Mouse (Mus musculus) small intestine, adult 2 months (tissue): ENCODE results near the gene Eid2. TPM values are rescaled to one million over a fixed set of nuclear protein-coding genes. Genes with fewer than 3 reads are reported as not detected.

Experiments
- H3K27ac ChIP-seq: fragments of 200-500 bp; 2 replicates; pipeline ENCODE4 v1.5.1; 2012; ENCODE audit warnings: low read depth, low read length, control low read depth, inconsistent platforms; ENCODE audit not compliant: insufficient read depth
- H3K27me3 ChIP-seq: fragments of 200-500 bp; 2 replicates; pipeline ENCODE4 v1.6.1; 2012; ENCODE audit warnings: mild to moderate bottlenecking, moderate library complexity, low read length, inconsistent platforms; ENCODE audit not compliant: control insufficient read depth, insufficient read depth
- H3K36me3 ChIP-seq: fragments of 200-500 bp; 2 replicates; pipeline ENCODE4 v1.6.1; 2012; ENCODE audit warnings: mild to moderate bottlenecking, low read length, control low read depth, inconsistent platforms; ENCODE audit not compliant: control insufficient read depth, insufficient read depth
- H3K4me1 ChIP-seq: fragments of 200-500 bp; 2 replicates; pipeline ENCODE4 v1.6.1; 2012; ENCODE audit warnings: low read length, inconsistent platforms, mixed read lengths; ENCODE audit not compliant: control insufficient read depth, insufficient read depth, insufficient read length
- H3K4me3 ChIP-seq: fragments of 200-500 bp; 2 replicates; pipeline ENCODE4 v1.5.1; 2012; ENCODE audit warnings: low read depth, mild to moderate bottlenecking, control low read depth, inconsistent platforms, low read length, moderate library complexity
- CTCF ChIP-seq: fragments of 200-500 bp; IDR thresholded peaks from 2 replicates; pipeline ENCODE4 v1.5.1; 2012; ENCODE audit warnings: low read depth, mild to moderate bottlenecking, control low read depth, inconsistent platforms, low read length, moderate library complexity, mixed read lengths; ENCODE audit not compliant: insufficient replicate concordance, insufficient read length; ENCODE audit errors: extremely low read depth
- POLR2A ChIP-seq: fragments of 200-500 bp; IDR thresholded peaks from 2 replicates; pipeline ENCODE4 v1.6.1; 2012; ENCODE audit warnings: low read depth, mild to moderate bottlenecking, control low read depth, inconsistent platforms, low read length, moderate library complexity
- WGBS: fragments of 180-500 bp; shearing (Covaris S2); methylation state at CpG from one replicate; pipeline ENCODE4 v1.1.7; 2018; 5-methylcytosine and 5-hydroxymethylcytosine counted together
- polyA plus RNA-seq: library from polyadenylated mRNA; depleted of rRNA; stranded (reverse); fragments of >200 nt; gene quantifications from 2 replicates; pipeline ENCODE4 v1.2.3, GENCODE M21; 2012

The Eid2 gene
- polyA plus RNA-seq, 1 experiment = 2.3 TPM

- TF ChIP-seq POLR2A = no peak
- 95% methylated on average over 12 of the region's 12 CpGs for WGBS
- H3K27me3 ChIP-seq = peaks cover 5% of the 10 kb centered on the region
- H3K27ac ChIP-seq = no peak overlapping the region
- H3K36me3 ChIP-seq = no peaks in the 10 kb centered on the region
- H3K4me1 ChIP-seq = peaks cover 4% of the 10 kb centered on the region; the same call in 1 of the 2 replicates
- no peak overlapping the region for H3K4me3 ChIP-seq
Observed at GRCm38 (mm10) chr7:28269355-28269754, 1.7 kb downstream of the Eid2 start.

GRCm38 (mm10) chr7:28271761-28272160 is 4.1 kb downstream of the Eid2 start:
- peaks cover 5% of the 10 kb centered on the region for H3K27me3 ChIP-seq
- H3K27ac ChIP-seq = no peak overlapping the region
- WGBS = 64% methylated on average over 3 of the region's 3 CpGs
- no peak overlapping the region for H3K4me3 ChIP-seq
- TF ChIP-seq CTCF (no peak), POLR2A (no peak)
- H3K36me3 ChIP-seq = no peaks in the 10 kb centered on the region
- H3K4me1 ChIP-seq = peaks cover 4% of the 10 kb centered on the region; the same call in 1 of the 2 replicates

- 52% methylated on average over 8 of the region's 8 CpGs for WGBS
- no peaks in the 10 kb centered on the region for H3K36me3 ChIP-seq
- TF ChIP-seq CTCF = no peak
- no peak for TF ChIP-seq POLR2A
- no peak overlapping the region for H3K4me3 ChIP-seq
- H3K27me3 ChIP-seq = no peaks in the 10 kb centered on the region
- peaks cover 2% of the 10 kb centered on the region for H3K4me1 ChIP-seq
- H3K27ac ChIP-seq = no peak overlapping the region
Observed at GRCm38 (mm10) chr7:28277237-28277614, 9.5 kb downstream of the Eid2 start.

- Histone ChIP-seq H3K36me3 (no peaks in the 10 kb centered on the region), H3K27ac (no peak within 1 kb of the TSS), H3K27me3 (no peaks in the 10 kb centered on the region), H3K4me3 (peak within 1 kb of the TSS; percentile 76), H3K4me1 (peaks cover 2% of the 10 kb centered on the region)
- 3% methylated on average over 68 of the region's 68 CpGs for WGBS
- peak; percentile 85 for TF ChIP-seq CTCF
- 0 out of 2 replicates have a peak, but pooled peaks have one; percentile 18 for TF ChIP-seq POLR2A
Observed at GRCm38 (mm10) chr7:28277615-28278278, 10.1 kb downstream of the Eid2 start, which contains the start of gene Eid2b. Eid2b (plus strand) TSS chr7:28277739.

- H3K4me3 ChIP-seq = peak overlapping the region; percentile 76
- H3K27me3 ChIP-seq = no peaks in the 10 kb centered on the region
- TF ChIP-seq CTCF (no peak), POLR2A (no peak)
- H3K27ac ChIP-seq = no peak overlapping the region
- WGBS = 85% methylated on average over 7 of the region's 7 CpGs
- no peaks in the 10 kb centered on the region for H3K36me3 ChIP-seq
- H3K4me1 ChIP-seq = peaks cover 2% of the 10 kb centered on the region
Observed at GRCm38 (mm10) chr7:28278279-28278652, 10.6 kb downstream of the Eid2 start.

GRCm38 (mm10) chr7:28280630-28281029 is 12.9 kb downstream of the Eid2 start:
- Histone ChIP-seq H3K4me1 (peaks cover 2% of the 10 kb centered on the region), H3K36me3 (no peaks in the 10 kb centered on the region), H3K27ac (no peak overlapping the region), H3K4me3 (no peak overlapping the region), H3K27me3 (no peaks in the 10 kb centered on the region)
- no peak for TF ChIP-seq CTCF
- WGBS = 73% methylated on average over 7 of the region's 7 CpGs

GRCm38 (mm10) chr7:28290165-28290564 is 22.5 kb downstream of the Eid2 start:
- no peaks in the 10 kb centered on the region for H3K36me3 ChIP-seq
- no peak overlapping the region for H3K27ac ChIP-seq
- 1% methylated on average over 18 of the region's 18 CpGs for WGBS
- peaks cover 48% of the 10 kb centered on the region for H3K27me3 ChIP-seq
- TF ChIP-seq CTCF = no peak
- no peak for TF ChIP-seq POLR2A
- no peak overlapping the region for H3K4me3 ChIP-seq
- peaks cover 10% of the 10 kb centered on the region for H3K4me1 ChIP-seq
